Mouse (Mus musculus): ENCODE data around the gene Mertk. TPM values are rescaled to one million over a fixed set of nuclear protein-coding genes. Genes with fewer than 3 reads are reported as not detected.
"Not testable (repeated sequence)": the region's sequence is repeated elsewhere in the genome, so short reads cannot be mapped to it uniquely, and the experiment has no call there.

Gene Mertk
- not detected in 2 replicates for total RNA-seq (2014; fragmentation: Nextera tagmentation)
- 0.27 TPM in 1 of 2 replicates, not detected in the other for total RNA-seq (2017)

DNA sequence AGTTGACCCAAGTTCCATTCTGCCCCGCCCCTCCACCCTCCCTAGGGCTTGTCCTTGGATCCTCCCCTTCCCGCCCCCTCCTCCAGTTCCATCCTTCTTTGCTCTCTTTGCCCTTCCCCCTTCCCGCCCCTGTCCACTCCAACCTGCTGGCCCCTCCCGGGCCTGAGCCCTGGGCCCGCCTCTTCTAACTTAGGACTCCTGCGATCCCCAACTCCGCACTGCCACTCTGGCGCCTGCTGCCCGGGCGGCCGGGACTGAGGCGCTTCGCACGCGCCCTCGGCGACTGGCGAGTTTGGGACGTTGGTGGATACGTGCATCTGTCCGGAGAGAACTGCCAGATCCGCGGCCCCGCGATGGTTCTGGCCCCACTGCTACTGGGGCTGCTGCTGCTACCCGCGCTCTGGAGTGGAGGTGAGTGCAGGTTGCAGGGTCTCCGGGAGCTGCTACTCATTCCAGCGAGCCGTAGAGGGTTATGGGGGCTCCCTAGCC lies at the start of gene Mertk:
Gene Mertk (plus strand): TSS at position 264 of the 489 bp plus-strand sequence.
- ATAC-seq (replicated peaks; ENCODE audit: low FRiP score, low TSS enrichment, poor library complexity, severe bottlenecking): peak; percentile 50

DNA sequence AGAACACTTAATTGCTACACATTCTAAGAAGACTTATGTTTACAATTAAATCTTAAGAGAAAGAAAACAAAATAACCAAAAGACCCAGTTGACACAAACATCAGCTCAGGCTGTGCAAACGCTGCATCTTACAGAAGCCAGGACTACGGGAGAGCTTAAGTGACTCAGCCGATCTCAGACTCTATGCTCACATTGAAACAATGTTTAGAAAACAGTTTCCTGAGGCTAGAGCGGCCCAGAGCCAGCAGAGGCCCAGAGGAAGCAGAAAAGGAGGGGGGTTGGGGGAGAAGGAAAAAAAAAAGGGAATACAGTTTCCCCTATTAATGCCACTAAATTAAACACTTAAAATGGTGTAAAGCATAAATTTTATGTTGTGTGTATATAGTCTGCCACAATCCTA lies 18.1 kb upstream of the Mertk start:
- ATAC-seq (replicated peaks; ENCODE audit: low FRiP score, low TSS enrichment, poor library complexity, severe bottlenecking): no peak

DNA sequence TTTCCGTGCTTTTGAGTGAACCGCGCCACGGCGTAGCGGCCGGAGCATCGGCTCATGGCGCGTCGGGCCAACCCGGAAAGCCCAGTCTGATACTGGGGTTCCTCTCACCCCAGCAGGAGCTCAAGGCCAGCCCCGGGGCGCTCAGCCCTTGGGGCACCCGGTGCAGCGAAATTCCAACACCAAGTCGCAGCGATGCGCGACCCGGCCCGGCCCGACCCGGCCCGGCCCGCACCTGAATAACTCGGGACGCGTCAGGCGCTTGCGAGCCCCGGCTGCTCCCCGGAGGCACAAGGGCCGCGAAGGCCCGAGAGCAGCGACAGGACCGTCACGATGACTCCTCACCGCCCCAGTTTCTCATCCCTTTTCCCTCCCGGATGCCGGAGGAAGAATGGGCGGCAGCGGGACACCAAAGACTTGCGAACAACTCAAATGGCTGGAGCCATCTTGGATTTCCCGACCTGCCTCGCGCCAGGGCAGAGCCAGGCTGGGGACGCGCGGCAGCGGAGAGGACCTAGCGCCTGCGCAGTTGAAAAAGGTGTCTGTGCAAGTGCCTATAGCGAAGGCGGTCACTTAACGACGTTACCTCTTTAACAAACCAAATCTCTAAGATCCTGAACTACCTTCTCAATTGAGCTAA lies 11.7 kb upstream of the Mertk start, which contains the start of gene Anapc1:
Gene Anapc1 (minus strand): TSS at position 471 of the 637 bp plus-strand sequence.
- peak; percentile 99 for ATAC-seq (replicated peaks; ENCODE audit: low FRiP score, low TSS enrichment, poor library complexity, severe bottlenecking)

DNA sequence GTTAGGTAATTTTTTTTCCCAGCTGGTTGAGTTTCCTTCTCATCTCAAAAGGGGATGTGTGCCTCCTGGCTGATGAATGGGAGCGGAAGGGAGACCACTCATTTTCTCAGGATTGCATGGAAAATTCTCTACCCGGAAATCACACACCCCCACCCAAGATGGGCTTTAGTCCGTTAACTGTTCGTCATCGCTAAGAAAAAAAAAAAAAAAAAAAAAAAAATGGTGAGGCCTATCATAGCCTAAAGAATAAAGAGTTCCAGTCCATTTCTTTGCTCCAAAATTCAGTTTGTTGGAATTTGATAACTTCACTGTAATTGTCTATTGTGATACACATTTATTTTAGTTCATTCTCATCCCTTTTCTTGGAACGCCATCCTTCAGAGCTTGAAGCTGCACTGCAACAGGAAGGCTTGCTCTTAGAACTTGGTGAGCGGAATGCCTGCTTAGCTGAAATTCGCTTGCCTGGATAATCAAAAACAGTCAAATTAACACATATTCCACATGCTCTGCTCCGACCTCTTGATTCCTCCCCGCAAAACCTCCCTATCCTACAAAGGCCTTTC lies 11.1 kb upstream of the Mertk start:
- 0 out of 2 replicates have a peak, but pooled peaks have one; percentile 6 for ATAC-seq (replicated peaks; ENCODE audit: low FRiP score, low TSS enrichment, poor library complexity, severe bottlenecking)

DNA sequence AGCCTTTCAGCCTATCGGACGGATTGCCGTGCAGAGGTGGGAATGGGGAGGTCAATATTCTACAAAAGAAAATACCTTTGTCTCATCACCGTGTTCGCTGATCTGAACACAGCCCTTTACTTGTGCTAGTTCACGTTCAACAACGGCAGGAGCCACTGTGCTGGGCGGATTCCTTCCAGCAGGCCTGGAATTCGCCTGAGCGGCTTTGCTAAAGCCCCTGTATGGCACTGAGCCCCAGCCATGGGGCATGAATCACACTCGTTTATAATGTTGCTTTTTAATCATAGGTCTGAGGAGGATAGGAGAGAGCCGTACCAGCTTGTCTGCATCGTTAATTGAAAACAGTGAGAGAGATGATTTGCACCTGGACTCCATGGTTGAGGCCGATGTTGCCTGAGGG lies 6.4 kb upstream of the Mertk start:
- no peak for ATAC-seq (replicated peaks; ENCODE audit: low FRiP score, low TSS enrichment, poor library complexity, severe bottlenecking)

DNA sequence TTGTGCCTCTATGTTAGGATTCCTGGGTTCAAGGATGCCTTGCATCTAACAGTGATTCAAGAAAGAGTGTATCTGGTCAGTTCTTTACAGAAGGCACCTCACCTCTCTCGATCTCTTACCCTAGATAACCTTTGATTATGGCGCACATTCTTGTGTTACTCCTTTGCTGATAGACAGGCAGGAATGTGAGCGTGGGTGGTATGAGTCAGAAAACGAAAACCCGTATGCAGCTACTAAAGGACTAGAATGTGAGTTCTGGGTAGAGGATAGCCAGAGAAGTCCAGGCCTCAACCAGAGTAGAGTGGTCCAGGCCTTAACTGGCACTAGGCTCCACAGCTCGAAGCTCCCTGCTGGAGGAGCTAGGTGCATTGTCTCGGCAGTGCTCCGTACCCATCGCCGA lies 6.0 kb upstream of the Mertk start:
- no peak for ATAC-seq (replicated peaks; ENCODE audit: low FRiP score, low TSS enrichment, poor library complexity, severe bottlenecking)

DNA sequence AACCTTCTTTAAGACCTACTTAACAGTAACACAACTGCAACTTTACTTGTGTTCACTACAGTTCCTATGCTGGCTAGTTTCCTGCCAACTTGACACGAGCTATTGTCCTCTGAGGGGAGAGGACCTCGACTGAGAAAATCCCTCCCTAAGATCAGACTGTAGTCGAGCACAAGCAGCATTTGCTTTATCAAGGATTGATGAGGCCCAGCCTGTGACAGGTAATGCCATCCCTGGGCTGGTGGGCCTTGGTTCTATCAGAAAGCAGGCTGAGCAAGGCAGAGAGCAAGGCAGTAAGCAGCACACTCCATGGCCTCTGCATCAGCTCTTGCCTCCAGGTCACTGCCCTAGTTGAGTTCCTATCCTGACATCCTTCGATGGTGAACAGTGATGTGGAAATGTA lies 5.5 kb upstream of the Mertk start:
- no peak for ATAC-seq (replicated peaks; ENCODE audit: low FRiP score, low TSS enrichment, poor library complexity, severe bottlenecking)

DNA sequence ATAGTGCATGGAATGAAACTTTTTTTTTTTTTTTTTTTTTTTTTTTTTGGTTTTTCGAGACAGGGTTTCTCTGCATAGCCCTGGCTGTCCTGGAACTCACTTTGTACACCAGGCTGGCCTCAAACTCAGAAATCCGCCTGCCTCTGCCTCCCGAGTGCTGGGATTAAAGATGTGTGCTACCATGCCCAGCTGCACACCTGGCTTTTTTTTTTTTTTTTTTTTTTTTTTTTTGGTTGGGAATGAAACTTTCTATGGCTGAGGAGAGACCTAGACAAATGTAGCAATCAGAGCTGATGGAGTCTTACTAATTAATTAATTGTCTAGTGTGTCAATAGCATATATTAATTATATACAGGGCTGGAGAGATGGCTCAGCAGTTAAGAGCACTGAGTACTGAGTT lies 4.9 kb upstream of the Mertk start:
- ATAC-seq (replicated peaks; ENCODE audit: low FRiP score, low TSS enrichment, poor library complexity, severe bottlenecking): not testable (repeated sequence)

DNA sequence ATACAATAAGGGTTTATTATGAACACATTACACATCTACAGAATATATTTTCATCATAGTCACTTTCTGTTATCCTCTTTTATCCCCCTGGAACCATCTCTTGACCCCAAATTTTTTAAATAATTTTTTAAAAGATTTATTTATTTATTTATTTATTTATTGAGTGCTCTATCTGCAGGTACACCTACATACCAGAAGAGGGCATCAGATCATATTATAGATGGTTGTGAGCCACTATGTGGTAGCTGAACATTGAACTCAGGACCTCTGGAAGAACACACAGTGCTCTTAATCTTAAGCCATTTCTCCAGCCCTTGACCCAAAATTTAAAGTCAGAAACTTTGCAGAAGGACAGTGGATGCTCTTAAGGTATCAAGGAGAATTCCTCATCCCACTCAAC lies 4.2 kb upstream of the Mertk start:
- ATAC-seq (replicated peaks; ENCODE audit: low FRiP score, low TSS enrichment, poor library complexity, severe bottlenecking): no peak

DNA sequence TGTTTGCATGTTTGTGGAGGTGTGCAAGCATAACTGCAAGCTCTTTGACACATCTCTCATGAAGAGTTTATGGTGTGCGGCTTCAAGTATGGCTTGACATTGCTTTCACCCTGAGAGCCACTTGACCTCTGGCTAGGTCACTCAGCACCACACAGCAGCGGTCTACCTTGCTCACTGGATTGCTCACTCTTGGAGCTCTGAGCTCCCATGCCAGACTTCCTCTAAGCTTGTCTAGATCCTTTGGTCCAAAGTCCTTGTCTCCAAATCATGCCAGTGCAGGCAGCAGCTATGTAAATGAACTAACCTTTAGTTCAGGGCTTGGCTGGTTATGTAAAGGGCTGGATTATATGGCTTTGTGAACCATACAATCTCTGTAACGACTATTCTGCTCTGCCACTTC lies 2.3 kb upstream of the Mertk start:
- ATAC-seq (replicated peaks; ENCODE audit: low FRiP score, low TSS enrichment, poor library complexity, severe bottlenecking): no peak

DNA sequence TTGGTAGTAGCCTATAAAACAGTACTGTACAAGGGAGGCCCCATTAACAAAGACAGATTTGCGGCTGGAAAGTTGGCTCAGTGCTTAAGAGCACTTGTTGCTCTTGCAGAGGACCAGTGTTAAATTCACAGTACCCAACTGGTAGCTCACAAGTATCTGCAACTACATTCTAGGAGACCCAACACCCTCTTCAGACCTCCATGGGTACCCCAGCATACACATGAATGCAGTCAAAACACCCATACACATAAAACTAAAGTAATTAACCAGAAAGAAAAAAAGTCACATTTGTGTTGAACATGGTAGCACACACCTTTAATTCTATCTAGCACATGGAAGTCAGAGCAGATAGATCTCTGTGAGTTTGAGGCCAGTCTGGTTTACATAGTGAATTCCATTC lies 1.7 kb upstream of the Mertk start:
- no peak for ATAC-seq (replicated peaks; ENCODE audit: low FRiP score, low TSS enrichment, poor library complexity, severe bottlenecking)

DNA sequence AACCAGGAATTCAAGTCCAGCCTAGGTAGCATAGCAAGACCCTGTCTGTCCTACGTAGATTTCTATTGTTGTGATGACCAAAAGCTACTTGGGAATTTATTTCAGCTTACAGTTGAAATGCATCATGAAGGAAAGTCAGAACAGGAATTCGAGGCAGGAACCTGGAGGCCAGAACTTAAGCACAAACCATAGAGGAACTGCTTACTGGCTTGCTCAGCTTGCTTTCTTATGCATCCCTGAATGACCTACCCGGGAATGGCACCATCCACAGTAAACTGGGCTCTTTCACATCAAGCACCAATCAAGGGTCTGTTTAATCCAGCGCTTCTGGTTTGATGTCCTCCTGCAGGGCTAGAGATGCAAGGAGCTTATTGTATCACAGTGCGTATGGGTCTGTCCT lies 1.2 kb upstream of the Mertk start:
- no peak for ATAC-seq (replicated peaks; ENCODE audit: low FRiP score, low TSS enrichment, poor library complexity, severe bottlenecking)

DNA sequence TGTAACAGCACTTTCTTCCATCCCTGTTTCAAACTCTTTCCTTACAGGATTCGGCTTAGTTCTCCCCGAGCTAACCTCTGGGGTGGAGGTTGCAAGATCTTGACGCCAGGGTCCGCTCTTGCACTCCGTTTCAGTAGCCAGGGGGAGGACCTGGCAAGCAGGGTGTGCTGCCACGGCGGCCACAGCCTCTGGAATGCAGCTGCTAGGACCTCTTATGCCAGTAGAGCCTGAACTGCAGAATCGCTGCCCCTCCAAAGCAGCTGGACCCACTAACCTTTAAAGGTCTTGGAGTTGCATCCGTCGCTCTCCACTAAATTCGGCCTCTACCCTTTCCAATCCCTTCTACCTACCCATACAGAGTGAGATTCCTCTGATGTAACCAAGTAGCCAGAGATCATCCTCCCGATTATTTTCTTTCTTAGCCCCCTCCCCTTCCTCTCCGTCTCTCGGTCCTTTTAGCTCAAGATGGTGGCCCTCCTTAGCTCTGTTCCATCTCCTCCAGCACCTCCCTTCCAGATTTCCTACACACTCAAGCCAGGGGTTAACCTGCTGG lies 540 bp upstream of the Mertk start:
- ATAC-seq (replicated peaks; ENCODE audit: low FRiP score, low TSS enrichment, poor library complexity, severe bottlenecking): peak; percentile 97

DNA sequence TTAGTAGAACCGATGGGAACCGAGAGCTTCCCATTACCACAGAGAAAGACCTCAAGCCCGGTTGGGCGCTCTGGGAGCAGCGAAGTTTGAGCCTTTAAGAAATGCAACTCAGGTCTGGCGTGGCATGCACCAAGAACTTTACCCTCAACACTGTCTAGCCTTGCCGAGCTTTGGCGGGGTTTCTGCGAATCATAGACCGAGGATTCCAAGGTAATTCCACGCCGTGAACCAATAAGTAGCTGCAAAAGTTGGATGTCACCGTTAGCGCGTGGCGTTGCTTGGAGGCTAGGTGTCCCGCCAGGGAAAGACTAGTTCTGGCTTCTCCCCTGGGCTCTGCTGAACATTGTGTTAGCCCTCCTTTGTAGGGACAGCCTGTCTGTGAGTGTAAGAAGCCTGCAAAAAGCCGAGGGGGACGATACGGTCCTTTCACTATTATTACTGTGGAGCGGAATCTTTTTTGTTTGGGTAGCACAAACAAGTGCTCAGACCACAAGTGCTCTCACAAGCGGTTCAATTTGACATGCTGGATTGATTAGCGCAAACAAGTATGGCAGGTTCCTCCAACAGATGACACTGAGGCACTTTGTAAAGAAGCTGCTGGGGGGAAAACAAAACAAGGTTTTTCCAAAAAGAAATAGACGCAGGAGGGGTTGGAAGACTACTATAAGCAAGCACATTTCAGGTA lies 587 bp downstream of the Mertk start:
- ATAC-seq (replicated peaks; ENCODE audit: low FRiP score, low TSS enrichment, poor library complexity, severe bottlenecking): no peak

DNA sequence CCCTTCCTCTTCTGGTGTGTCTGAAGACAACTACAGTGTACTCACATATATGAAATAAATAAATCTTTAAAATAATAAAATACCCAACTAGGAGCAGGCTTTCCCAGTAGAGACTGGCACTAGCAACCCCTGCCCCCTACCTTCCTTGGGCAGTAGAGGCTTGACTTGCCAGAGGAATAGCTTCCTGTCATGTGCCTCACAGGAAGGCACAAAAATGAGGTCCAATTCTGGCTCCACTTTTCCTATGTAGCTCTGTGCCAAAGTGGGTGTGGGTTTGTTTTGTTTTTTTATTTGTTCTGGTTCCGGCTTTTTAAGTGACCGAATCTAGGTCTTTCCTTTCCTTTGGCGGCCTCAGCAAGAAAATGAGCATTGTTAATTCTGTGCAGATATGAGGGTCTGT lies 5.7 kb downstream of the Mertk start:
- no peak for ATAC-seq (replicated peaks; ENCODE audit: low FRiP score, low TSS enrichment, poor library complexity, severe bottlenecking)

DNA sequence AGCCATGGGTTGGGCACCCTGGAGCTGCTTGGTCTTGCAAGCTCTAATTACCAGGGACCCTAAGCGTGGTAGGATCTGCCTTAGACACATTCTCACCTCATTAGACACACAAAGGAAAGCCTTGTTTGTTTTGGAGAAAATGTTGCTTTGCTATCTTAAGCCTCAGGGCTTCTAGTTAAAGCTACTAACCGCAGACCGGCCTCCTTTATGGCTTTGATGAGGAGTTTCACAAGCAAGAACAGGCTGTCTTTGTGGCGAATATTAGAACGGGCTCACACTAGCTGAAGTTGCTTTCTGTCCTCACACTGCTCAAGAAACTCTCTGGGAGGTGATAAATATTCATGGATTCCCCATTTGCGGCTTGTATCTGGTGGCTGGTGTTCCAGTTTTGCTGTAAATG lies 10.5 kb downstream of the Mertk start:
- no peak for ATAC-seq (replicated peaks; ENCODE audit: low FRiP score, low TSS enrichment, poor library complexity, severe bottlenecking)

DNA sequence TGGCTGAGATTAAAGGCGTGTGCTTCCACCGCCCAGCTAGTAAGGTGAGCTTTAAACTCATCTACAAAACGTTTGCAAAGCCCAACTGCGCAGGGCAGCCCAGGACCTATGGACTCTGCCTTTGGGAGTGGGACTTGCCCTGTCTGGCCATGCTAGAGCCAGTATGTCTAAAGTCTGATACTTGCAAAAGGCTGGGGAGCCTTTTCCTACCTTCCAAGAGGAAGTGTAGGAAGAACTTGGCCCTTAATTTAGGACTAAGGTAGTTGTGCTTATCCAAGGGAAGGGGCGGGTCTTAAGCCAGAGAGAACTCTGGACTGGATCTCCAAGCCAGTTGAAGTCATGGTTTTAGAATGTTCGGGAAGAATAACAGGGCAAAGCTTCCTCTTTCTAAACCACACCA lies 11.9 kb downstream of the Mertk start:
- ATAC-seq (replicated peaks; ENCODE audit: low FRiP score, low TSS enrichment, poor library complexity, severe bottlenecking): no peak

DNA sequence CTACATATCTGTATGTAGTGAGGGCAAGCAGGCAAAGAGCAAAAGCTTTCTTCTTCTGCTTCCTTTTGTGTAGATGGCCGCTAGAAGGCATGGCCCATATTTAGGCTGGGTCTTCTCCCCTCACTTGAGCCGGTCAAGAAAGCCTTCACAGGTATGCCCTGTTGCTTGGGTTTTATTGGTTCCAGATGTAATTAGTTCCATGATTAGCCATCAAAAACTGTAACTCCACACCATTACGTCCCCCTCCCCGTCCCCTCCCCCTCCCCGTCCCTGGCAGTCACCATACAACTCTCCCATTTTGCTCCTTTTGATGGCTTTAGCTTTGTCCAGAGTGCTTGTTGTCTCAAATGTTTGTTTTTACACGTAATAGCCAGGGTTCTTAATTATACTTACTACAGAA lies 14.2 kb downstream of the Mertk start:
- ATAC-seq (replicated peaks; ENCODE audit: low FRiP score, low TSS enrichment, poor library complexity, severe bottlenecking): no peak

DNA sequence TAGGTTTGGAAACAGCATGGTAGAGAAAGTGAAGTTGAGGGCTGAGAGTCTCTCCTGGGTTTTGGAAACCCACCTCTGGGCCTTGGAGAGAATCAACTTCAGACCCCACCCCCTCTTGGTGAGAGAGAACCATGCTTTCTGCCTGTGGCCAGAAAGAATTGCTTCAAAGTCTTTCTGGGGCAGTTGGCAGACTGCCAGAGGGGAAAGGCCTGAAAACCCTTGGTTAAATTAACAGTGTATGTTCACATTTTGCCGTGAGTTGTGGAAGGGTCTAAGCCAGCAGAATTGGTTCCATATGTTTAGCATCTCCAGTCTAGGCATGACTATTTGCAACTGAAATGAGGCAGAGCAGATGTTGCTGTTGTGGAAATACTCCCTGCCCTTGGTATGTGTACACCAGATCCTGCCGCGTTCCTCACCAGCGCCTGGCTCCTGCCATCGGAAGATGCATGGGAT lies 14.8 kb downstream of the Mertk start:
- ATAC-seq (replicated peaks; ENCODE audit: low FRiP score, low TSS enrichment, poor library complexity, severe bottlenecking): no peak

DNA sequence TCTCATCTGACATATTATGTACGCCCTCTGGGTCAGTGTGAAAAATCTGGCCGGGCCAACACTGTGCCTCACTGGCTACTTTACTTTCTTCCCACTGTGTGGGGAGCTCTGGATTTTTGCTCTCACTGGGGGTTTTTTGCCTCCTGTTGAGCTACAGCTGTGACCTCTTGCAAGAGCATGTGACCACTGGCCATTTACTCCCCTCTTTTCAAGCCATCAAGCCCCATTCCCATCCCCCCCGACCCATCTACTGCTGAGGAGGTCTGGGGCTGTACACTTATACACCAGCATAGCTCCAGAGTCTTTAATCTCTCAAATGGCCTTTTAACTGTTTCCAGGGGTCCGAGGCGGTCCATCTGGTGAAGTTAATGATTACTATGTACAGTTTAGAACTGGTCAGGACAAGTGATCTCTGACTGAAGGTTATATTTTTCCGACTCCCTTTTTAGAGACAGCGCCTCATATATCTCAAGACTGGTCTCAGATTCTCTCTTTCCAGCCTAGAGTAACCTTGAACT lies 16.0 kb downstream of the Mertk start:
- ATAC-seq (replicated peaks; ENCODE audit: low FRiP score, low TSS enrichment, poor library complexity, severe bottlenecking): no peak
